Mouse (Mus musculus): ENCODE data around the gene Pla2g4b.
A peak's percentile ranks its signal among the peaks of the same experiment; 100 is the strongest.

Pla2g4b gene

GRCm38 (mm10) chr2:120032726-120033467 is at the start of gene Pla2g4b:
TSS of gene Pla2g4b (plus strand) at chr2:120033417.
- no peak for DNase-seq (ENCODE audit: low spot score in 2 of 2)

- no peak for DNase-seq (ENCODE audit: low spot score in 2 of 2)
These were observed 47.3 kb upstream of the Pla2g4b start for GRCm38 (mm10) chr2:119985871-119986270.

- no peak for DNase-seq (ENCODE audit: low spot score in 2 of 2)
These were observed 46.8 kb upstream of the Pla2g4b start for GRCm38 (mm10) chr2:119986369-119986768.

GRCm38 (mm10) chr2:119987441-119987840 is 45.8 kb upstream of the Pla2g4b start:
- no peak for DNase-seq (ENCODE audit: low spot score in 2 of 2)

- no peak for DNase-seq (ENCODE audit: low spot score in 2 of 2)
These were observed 44.3 kb upstream of the Pla2g4b start for GRCm38 (mm10) chr2:119988952-119989351.

GRCm38 (mm10) chr2:119990881-119991280 is 42.3 kb upstream of the Pla2g4b start:
- no peak for DNase-seq (ENCODE audit: low spot score in 2 of 2)

GRCm38 (mm10) chr2:119992349-119992748 is 40.9 kb upstream of the Pla2g4b start:
- no peak for DNase-seq (ENCODE audit: low spot score in 2 of 2)

- DNase-seq (ENCODE audit: low spot score in 2 of 2): no peak
These were observed 39.7 kb upstream of the Pla2g4b start for GRCm38 (mm10) chr2:119993515-119993914.

GRCm38 (mm10) chr2:119994839-119995238 is 38.4 kb upstream of the Pla2g4b start:
- DNase-seq (ENCODE audit: low spot score in 2 of 2): no peak

- DNase-seq (ENCODE audit: low spot score in 2 of 2): no peak
These were observed 37.6 kb upstream of the Pla2g4b start for GRCm38 (mm10) chr2:119995391-119996281.

- DNase-seq (ENCODE audit: low spot score in 2 of 2): no peak
These were observed 35.9 kb upstream of the Pla2g4b start for GRCm38 (mm10) chr2:119997354-119997753.

- no peak for DNase-seq (ENCODE audit: low spot score in 2 of 2)
These were observed 33.5 kb upstream of the Pla2g4b start for GRCm38 (mm10) chr2:119999731-120000130.

- no peak for DNase-seq (ENCODE audit: low spot score in 2 of 2)
These were observed 32.2 kb upstream of the Pla2g4b start for GRCm38 (mm10) chr2:120000882-120001584.

- no peak for DNase-seq (ENCODE audit: low spot score in 2 of 2)
These were observed 31.3 kb upstream of the Pla2g4b start for GRCm38 (mm10) chr2:120001956-120002355.

- DNase-seq (ENCODE audit: low spot score in 2 of 2): no peak
These were observed 29.2 kb upstream of the Pla2g4b start for GRCm38 (mm10) chr2:120003970-120004369.

- DNase-seq (ENCODE audit: low spot score in 2 of 2): no peak
These were observed 26.5 kb upstream of the Pla2g4b start for GRCm38 (mm10) chr2:120006696-120007095.

GRCm38 (mm10) chr2:120007680-120008210 is 25.5 kb upstream of the Pla2g4b start:
- no peak for DNase-seq (ENCODE audit: low spot score in 2 of 2)

GRCm38 (mm10) chr2:120008672-120009071 is 24.5 kb upstream of the Pla2g4b start:
- no peak for DNase-seq (ENCODE audit: low spot score in 2 of 2)

- DNase-seq (ENCODE audit: low spot score in 2 of 2): peak in 1 of 2 experiments; percentile 67
These were observed 21.6 kb upstream of the Pla2g4b start for GRCm38 (mm10) chr2:120011462-120012200.

GRCm38 (mm10) chr2:120012924-120013323 is 20.3 kb upstream of the Pla2g4b start:
- no peak for DNase-seq (ENCODE audit: low spot score in 2 of 2)

GRCm38 (mm10) chr2:120013831-120014486 is 19.3 kb upstream of the Pla2g4b start:
- no peak for DNase-seq (ENCODE audit: low spot score in 2 of 2)

Data from left cerebral cortex, adult 9 months (tissue).